Mouse (Mus musculus): ENCODE measurements at regions not wholly inside any gene's neighbourhood (a gene's known extent, or its start where the extent isn't known, plus 50 kb on each side); places are given as distances from the start of the nearest gene placed in this dataset.

GRCm38 (mm10) chr13:83717686-83718210 is 213.9 kb downstream of the Mef2c start:
- TF ChIP-seq CTCF (IDR thresholded peaks at IDR 0.05; ENCODE audit: insufficient read depth, low read length) (no peak), POLR2A (IDR thresholded peaks at IDR 0.05; ENCODE audit: borderline replicate concordance, extremely low read depth, low read depth, low read length) (no peak)
